In genomic region chr5:3800881-3801280, GRCm38 (mm10) we compare ENCODE assay signal across 11 mouse cellular contexts. TPM values are rescaled to one million over a fixed set of nuclear protein-coding genes. Genes with fewer than 3 reads are reported as not detected.
DNase-seq lines count a peak whose midpoint lies in the region; TF ChIP-seq lines count a peak whose summit lies in the region.
"Had no signal": no experiment of that assay in that cellular context is flagged by ENCODE, and none has a peak within 500 bp of the region (broad histone marks: within the 10 kb centered on the region; RNA-seq: fewer than 3 reads in every experiment).

No protein-coding gene starts in this region.

- no peaks in the 10 kb centered on the region for H3K4me1 ChIP-seq in embryonic fibroblast, embryonic 13.5 days (ENCODE audit: control insufficient read depth, insufficient read depth, low read length)

- DNase-seq in left cerebral cortex, adult 2 months (ENCODE audit: extremely low spot score in 1 of 2, low spot score in 2 of 2) = no peak
- no peak for DNase-seq in left cerebral cortex, postnatal 10 days (ENCODE audit: extremely low spot score in 1 of 2, low spot score in 2 of 2)
- DNase-seq in induced T-regulatory cell, adult 2 months (ENCODE audit: low read depth) = peak; percentile 69
- peak; percentile 50 for DNase-seq in naive thymus-derived CD4-positive, alpha-beta T cell, adult 2 months (ENCODE audit: low read depth)
- no peak for DNase-seq in urinary bladder, adult 18-20 months (ENCODE audit: low spot score in 2 of 2)
- no peak for DNase-seq in right cerebral cortex, postnatal 36 days (ENCODE audit: low spot score in 2 of 2)
- DNase-seq: embryo, embryonic 11 days; gastrocnemius, postnatal 10 days; thymus, postnatal 25 days had no signal

- H3K27ac ChIP-seq in left cerebral cortex, adult 2 months = no peak overlapping the region
- H3K27ac ChIP-seq in embryonic fibroblast, embryonic 13.5 days (ENCODE audit: insufficient read depth, low read length) = no peak overlapping the region

- intact Hi-C loops in left cerebral cortex, adult 2 months (cut with DNase I) = loop anchor here (5.0 kb wide), 1 partner anchor 69 kb away; no protein-coding TSS in a partner anchor
- intact Hi-C loops in left cerebral cortex, postnatal 10 days (cut with DNase I) = loop anchor here (5.0 kb wide), 1 partner anchor 154 kb away; no protein-coding TSS in a partner anchor

- peak overlapping the region; percentile 86; the same call in 1 of the 2 replicates for H3K4me3 ChIP-seq in left cerebral cortex, adult 2 months
- peak overlapping the region; percentile 11; the same call in 1 of the 2 replicates for H3K4me3 ChIP-seq in embryonic fibroblast, embryonic 13.5 days (ENCODE audit: insufficient read depth, low read length)

- no peak for TF ChIP-seq POLR2A in embryonic fibroblast, embryonic 13.5 days (IDR thresholded peaks at IDR 0.05; ENCODE audit: low read depth, low read length)

- no peak for TF ChIP-seq CTCF in left cerebral cortex, adult 2 months (IDR thresholded peaks at IDR 0.05)
- no peak for TF ChIP-seq CTCF in embryonic fibroblast, embryonic 13.5 days (IDR thresholded peaks at IDR 0.05; ENCODE audit: borderline replicate concordance, insufficient read depth, low read length)

RNA-seq across cellular contexts. Expression of gene Ankib1, which starts 1.8 kb away (rescaled TPM):
- total RNA-seq in left cerebral cortex, adult 2 months (2021) = 100 to 1,000 TPM; 116 to 124 TPM
- total RNA-seq in left cerebral cortex, postnatal 10 days (2021) = 10 to 100 TPM; 64.3 to 67.9 TPM
- 48.9 and 52.0 TPM in 2 replicates for polyA plus RNA-seq in embryonic fibroblast, embryonic 13.5 days (2011; ENCODE audit: insufficient read length, low read depth, missing spikeins)

RNA-seq across cellular contexts. Expression of gene Krit1, which starts 2.1 kb away (rescaled TPM):
- total RNA-seq in left cerebral cortex, adult 2 months (2021) = 10 to 100 TPM; 56.3 to 66.4 TPM
- 10 to 100 TPM; 38.5 to 41.6 TPM for total RNA-seq in left cerebral cortex, postnatal 10 days (2021)
- polyA plus RNA-seq in embryonic fibroblast, embryonic 13.5 days (2011; ENCODE audit: insufficient read length, low read depth, missing spikeins) = 62.7 and 68.8 TPM in 2 replicates

RNA-seq across cellular contexts. Expression of gene Lrrd1, which starts 44.1 kb away (rescaled TPM):
- under 1 TPM; 0.14 to 0.23 TPM for total RNA-seq in left cerebral cortex, adult 2 months (2021)
- total RNA-seq in left cerebral cortex, postnatal 10 days (2021) = under 1 TPM in 1 of 2 experiments, not detected in 1; 0.21 TPM
- polyA plus RNA-seq in embryonic fibroblast, embryonic 13.5 days (2011; ENCODE audit: insufficient read length, low read depth, missing spikeins) = not detected in 2 replicates
- total RNA-seq: gastrocnemius, postnatal 10 days; monocyte, adult 5-6 weeks had no signal

Comparison
In these comparisons a context has a peak if more than half of its experiments do, and no peak if none do; other contexts are left out.
1. DNase-seq: peak in induced T-regulatory cell, adult 2 months (single experiment) and naive thymus-derived CD4-positive, alpha-beta T cell, adult 2 months (single experiment); none in left cerebral cortex, adult 2 months (0 of 2), left cerebral cortex, postnatal 10 days (0 of 2), urinary bladder, adult 18-20 months (0 of 2) and right cerebral cortex, postnatal 36 days (0 of 2).